Mouse (Mus musculus): ENCODE data around the gene Rap1gap. TPM values are rescaled to one million over a fixed set of nuclear protein-coding genes. Genes with fewer than 3 reads are reported as not detected.

Gene Rap1gap
- polyA plus RNA-seq, 1 experiment from 2014 or later: 8.7 TPM

DNA sequence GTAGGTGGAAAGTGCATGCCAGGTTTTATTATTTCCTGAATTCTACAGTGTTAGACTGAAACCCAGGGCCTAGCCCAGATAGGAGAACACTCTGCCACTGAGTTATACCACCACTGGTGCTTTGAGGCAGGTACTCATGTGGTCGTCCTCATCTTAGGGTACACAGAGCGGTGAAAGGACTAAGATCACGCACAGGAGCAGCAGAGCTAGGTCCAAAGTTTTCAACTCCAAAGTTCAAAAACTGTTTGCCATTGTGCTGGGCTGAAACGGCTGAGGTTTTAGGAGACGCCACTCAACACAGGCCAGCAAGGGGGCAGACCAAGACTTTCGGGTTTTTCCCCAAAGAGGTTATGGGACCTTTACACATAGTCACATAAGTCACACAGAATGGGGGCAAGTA, 110.0 kb downstream of the Rap1gap start:
- peaks cover 6% of the 10 kb centered on the region for H3K4me1 ChIP-seq (replicated peaks; ENCODE audit: control insufficient read depth, insufficient read depth, low read length)
- WGBS: 82% methylated on average over 6 of the region's 6 CpGs
- H3K36me3 ChIP-seq (ENCODE audit: control insufficient read depth, insufficient read depth, low read length): no peaks in the 10 kb centered on the region
- H3K4me2 ChIP-seq (ENCODE audit: low read depth, low read length): no peak overlapping the region
- no peaks in the 10 kb centered on the region for H3K9me3 ChIP-seq (ENCODE audit: control insufficient read depth, low read length)
- H3K27me3 ChIP-seq (ENCODE audit: control insufficient read depth, insufficient read depth, low read depth, low read length): no peaks in the 10 kb centered on the region
- no peak overlapping the region for H3K4me3 ChIP-seq (ENCODE audit: low read length)
- no peak for ATAC-seq (ENCODE audit: low read depth)
- no peak overlapping the region for H3K27ac ChIP-seq (ENCODE audit: low read length)
- H3K9ac ChIP-seq (ENCODE audit: low read length): no peak overlapping the region

DNA sequence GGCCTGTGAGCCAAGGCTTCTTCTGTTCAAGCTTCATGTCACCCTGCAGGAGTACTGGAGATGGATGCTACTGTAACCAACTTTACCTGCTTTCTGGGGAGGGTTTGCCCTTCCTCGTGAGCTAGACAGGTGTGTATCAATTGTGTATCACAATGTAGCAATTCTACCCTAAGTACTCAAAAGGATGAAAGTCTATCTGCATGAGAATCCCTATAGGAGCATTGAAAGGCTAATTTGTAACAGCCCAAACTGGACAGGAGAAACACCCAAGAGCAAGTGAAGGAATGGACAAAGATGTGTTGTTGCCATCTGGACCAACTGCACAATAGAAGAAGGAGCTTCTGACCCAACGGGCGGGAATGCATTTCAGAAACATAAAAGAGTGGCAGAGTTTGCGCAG, 113.3 kb downstream of the Rap1gap start:
- Histone ChIP-seq H3K27me3 (ENCODE audit: control insufficient read depth, insufficient read depth, low read depth, low read length) (no peaks in the 10 kb centered on the region), H3K9ac (ENCODE audit: low read length) (no peak overlapping the region), H3K36me3 (ENCODE audit: control insufficient read depth, insufficient read depth, low read length) (no peaks in the 10 kb centered on the region), H3K4me3 (ENCODE audit: low read length) (no peak overlapping the region), H3K4me1 (replicated peaks; ENCODE audit: control insufficient read depth, insufficient read depth, low read length) (no peaks in the 10 kb centered on the region), H3K27ac (ENCODE audit: low read length) (no peak overlapping the region), H3K9me3 (ENCODE audit: control insufficient read depth, low read length) (no peaks in the 10 kb centered on the region), H3K4me2 (ENCODE audit: low read depth, low read length) (no peak overlapping the region)
- no peak for ATAC-seq (ENCODE audit: low read depth)
- WGBS: 84% methylated on average over 4 of the region's 4 CpGs

DNA sequence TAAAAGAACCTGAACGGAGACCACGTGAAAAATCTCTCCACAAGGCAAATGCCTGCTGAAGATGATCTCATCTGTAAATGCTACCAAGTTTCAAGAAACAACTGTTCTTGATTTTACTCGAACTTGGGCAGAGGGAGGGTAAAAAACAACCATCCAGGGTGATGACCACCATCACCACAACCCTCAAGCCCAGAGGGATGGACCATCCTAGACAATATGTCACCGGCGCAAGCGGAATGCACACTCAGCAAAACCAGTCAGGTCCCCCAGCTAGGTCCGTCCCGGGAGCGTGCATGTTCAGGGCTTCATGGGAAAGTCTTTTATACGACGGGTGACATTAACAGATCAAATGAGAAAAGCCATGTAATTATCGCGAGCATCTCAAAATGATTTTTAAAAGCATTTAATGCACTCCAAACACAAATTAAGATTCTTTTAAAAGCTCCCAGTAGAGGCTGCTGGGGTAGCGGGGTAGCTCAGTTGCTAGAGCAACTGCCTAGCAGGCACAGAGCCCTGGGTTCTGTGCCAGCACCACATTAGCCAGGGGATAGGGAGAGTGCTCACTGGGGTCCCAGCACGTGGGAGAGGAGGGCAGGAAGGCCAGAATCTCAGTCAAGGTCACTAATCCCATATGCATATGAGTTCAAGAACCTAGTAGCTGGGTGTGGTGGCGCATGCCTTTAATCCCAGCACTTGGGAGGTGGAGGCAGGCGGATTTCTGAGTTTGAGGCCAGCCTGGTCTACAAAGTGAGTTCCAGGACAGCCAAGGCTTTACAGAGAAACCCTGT, 114.1 kb downstream of the Rap1gap start:
- no peak overlapping the region for H3K4me3 ChIP-seq (ENCODE audit: low read length)
- H3K27ac ChIP-seq (ENCODE audit: low read length): no peak overlapping the region
- no peak overlapping the region for H3K9ac ChIP-seq (ENCODE audit: low read length)
- no peaks in the 10 kb centered on the region for H3K36me3 ChIP-seq (ENCODE audit: control insufficient read depth, insufficient read depth, low read length)
- 78% methylated on average over 17 of the region's 17 CpGs for WGBS
- peaks cover 3% of the 10 kb centered on the region; the same call in 1 of the 2 replicates for H3K4me1 ChIP-seq (replicated peaks; ENCODE audit: control insufficient read depth, insufficient read depth, low read length)
- no peaks in the 10 kb centered on the region for H3K27me3 ChIP-seq (ENCODE audit: control insufficient read depth, insufficient read depth, low read depth, low read length)
- no peak overlapping the region for H3K4me2 ChIP-seq (ENCODE audit: low read depth, low read length)
- ATAC-seq (ENCODE audit: low read depth): no peak
- H3K9me3 ChIP-seq (ENCODE audit: control insufficient read depth, low read length): no peaks in the 10 kb centered on the region

Other genes with a start within 250 kb of the Rap1gap start
- not detected in 2 replicates for gene Cela3b, start 234.2 kb upstream of the Rap1gap start, polyA plus RNA-seq (2015; fragmentation: Nextera tagmentation; extraction: Ambion mirVana)
- not detected in 2 replicates for gene 1700013G24Rik, start 211.4 kb upstream of the Rap1gap start, polyA plus RNA-seq (2015; fragmentation: Nextera tagmentation; extraction: Ambion mirVana)
- 34.7 and 35.2 TPM in 2 replicates for gene Hspg2, start 196.0 kb upstream of the Rap1gap start, polyA plus RNA-seq (2015; fragmentation: Nextera tagmentation; extraction: Ambion mirVana)
- gene Ldlrad2, start 90.2 kb upstream of the Rap1gap start, polyA plus RNA-seq (2015; fragmentation: Nextera tagmentation; extraction: Ambion mirVana): 1.2 TPM in 1 of 2 replicates, not detected in the other
- gene Usp48, start 71.0 kb upstream of the Rap1gap start, polyA plus RNA-seq (2015; fragmentation: Nextera tagmentation; extraction: Ambion mirVana): 54.3 and 57.8 TPM in 2 replicates
- gene Alpl, start 131.7 kb downstream of the Rap1gap start, polyA plus RNA-seq (2015; fragmentation: Nextera tagmentation; extraction: Ambion mirVana): 4.4 and 9.4 TPM in 2 replicates
- 48.1 and 53.8 TPM in 2 replicates for gene Ece1, start 197.5 kb downstream of the Rap1gap start, polyA plus RNA-seq (2015; fragmentation: Nextera tagmentation; extraction: Ambion mirVana)

Measured in lung, embryonic 16.5 days (tissue).